Mouse (Mus musculus) embryonic facial prominence, embryonic 15.5 days (tissue): ENCODE data around the gene Fancc. TPM values are rescaled to one million over a fixed set of nuclear protein-coding genes. Genes with fewer than 3 reads are reported as not detected.

Experiments used
- ATAC-seq: fragments of 200-750 bp; cut with Nextera tagmentation; 2 replicates; pipeline ENCODE4 v1.8.0; 2017; ENCODE audit warnings: low read depth, moderate TSS enrichment; ENCODE audit not compliant: insufficient number of reproducible peaks, low FRiP score, low TSS enrichment
- H3K27ac ChIP-seq: fragments of 300-500 bp; sonication (generic); replicated peaks from 2 replicates; pipeline ENCODE4 v1.5.1; 2015; ENCODE audit warnings: mild to moderate bottlenecking, inconsistent platforms
- H3K27me3 ChIP-seq: fragments of 300-500 bp; sonication (generic); 2 replicates; pipeline ENCODE4 v1.6.1; 2015; ENCODE audit warnings: inconsistent platforms
- H3K36me3 ChIP-seq: fragments of 300-500 bp; sonication (generic); 2 replicates; pipeline ENCODE4 v1.6.1; 2015; ENCODE audit warnings: mild to moderate bottlenecking, inconsistent platforms
- H3K4me1 ChIP-seq: fragments of 300-500 bp; sonication (generic); 2 replicates; pipeline ENCODE4 v1.6.1; 2015; ENCODE audit warnings: inconsistent platforms
- H3K4me2 ChIP-seq: fragments of 300-500 bp; sonication (generic); replicated peaks from 2 replicates; pipeline ENCODE4 v1.6.1; 2015; ENCODE audit warnings: mild to moderate bottlenecking, inconsistent platforms
- H3K4me3 ChIP-seq: fragments of 300-500 bp; sonication (generic); replicated peaks from 2 replicates; pipeline ENCODE4 v1.5.1; 2015; ENCODE audit warnings: mild to moderate bottlenecking, inconsistent platforms
- H3K9ac ChIP-seq: fragments of 300-500 bp; sonication (generic); 2 replicates; pipeline ENCODE4 v1.6.1; 2015; ENCODE audit warnings: inconsistent platforms
- H3K9me3 ChIP-seq: fragments of 300-500 bp; sonication (generic); replicated peaks from 2 replicates; pipeline ENCODE4 v1.6.1; 2016; ENCODE audit warnings: inconsistent platforms
- WGBS: fragments of 180-500 bp; shearing (Covaris S2); methylation state at CpG from one replicate; pipeline ENCODE4 v1.1.7; 2015; 5-methylcytosine and 5-hydroxymethylcytosine counted together
- polyA plus RNA-seq: library from polyadenylated mRNA; unstranded; fragments of >200 nt; fragmentation: Nextera tagmentation; extraction: Ambion mirVana; gene quantifications from 2 replicates; pipeline ENCODE4 v1.2.1, GENCODE M21; 2015

The Fancc gene
- polyA plus RNA-seq, 1 experiment from 2014 or later: 22.9 TPM

DNA sequence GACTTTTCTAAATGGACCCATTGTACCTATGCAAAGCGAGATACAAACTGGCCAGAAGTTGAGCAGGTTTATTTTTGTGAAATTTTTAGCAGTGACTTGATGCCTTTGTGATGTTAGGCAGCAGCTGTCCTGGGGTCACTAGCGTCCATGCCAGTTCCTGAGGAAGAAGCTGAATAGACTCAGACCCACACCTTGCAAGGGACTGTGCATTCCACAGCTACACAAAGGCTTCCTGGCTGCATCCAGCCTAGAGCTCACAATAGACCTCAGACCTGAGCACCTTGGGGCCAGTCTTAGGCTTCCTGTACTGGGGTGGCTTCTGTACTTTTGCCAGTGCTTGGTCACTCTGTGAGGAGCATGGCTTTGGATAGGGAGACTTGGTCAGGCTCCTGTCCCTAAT is 223.2 kb downstream of the Fancc start:
- Histone ChIP-seq H3K9ac (peak overlapping the region; percentile 58), H3K27me3 (no peaks in the 10 kb centered on the region), H3K4me1 (peaks cover 52% of the 10 kb centered on the region), H3K27ac (peak overlapping the region; percentile 88), H3K4me2 (peak overlapping the region; percentile 60), H3K9me3 (no peaks in the 10 kb centered on the region), H3K4me3 (peak overlapping the region; percentile 56), H3K36me3 (no peaks in the 10 kb centered on the region)
- 22% methylated on average over 2 of the region's 2 CpGs for WGBS
- no peak for ATAC-seq

DNA sequence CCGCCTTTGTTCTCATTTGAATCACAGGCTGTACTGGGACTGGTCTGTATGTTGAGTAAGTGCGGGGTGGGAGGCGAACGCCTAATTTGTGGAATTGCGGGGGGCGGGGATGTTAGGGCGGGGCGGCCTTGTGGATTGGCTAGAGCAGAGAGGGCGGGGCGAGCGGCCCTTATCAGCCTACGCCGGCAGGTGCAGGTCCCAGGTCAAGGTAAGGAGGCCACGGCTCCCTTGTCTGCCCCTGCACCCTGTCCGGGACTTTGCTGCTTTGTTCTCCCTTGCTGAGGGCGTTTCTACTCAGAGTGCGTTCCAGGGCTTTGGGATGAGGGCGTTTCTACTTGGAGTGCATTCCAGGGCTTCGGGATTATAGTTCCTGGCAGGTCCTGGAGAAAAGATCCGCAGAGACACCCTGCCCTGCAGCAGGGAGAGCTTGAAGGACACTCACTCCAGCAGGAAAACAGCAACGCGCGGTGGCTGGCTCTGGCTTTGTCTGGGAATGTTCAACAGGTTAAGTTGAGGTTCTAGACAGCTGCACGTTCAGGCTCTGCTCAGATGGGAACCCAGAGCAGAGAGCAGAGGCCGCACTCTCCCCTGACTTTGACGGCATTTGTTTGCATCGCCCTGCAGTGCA is 224.4 kb downstream of the Fancc start:
- peaks cover 48% of the 10 kb centered on the region for H3K4me1 ChIP-seq
- 2% methylated on average over 27 of the region's 27 CpGs for WGBS
- H3K27me3 ChIP-seq: no peaks in the 10 kb centered on the region
- H3K27ac ChIP-seq: peak overlapping the region; percentile 90
- no peaks in the 10 kb centered on the region for H3K36me3 ChIP-seq
- ATAC-seq: peak; percentile 90
- H3K9me3 ChIP-seq: no peaks in the 10 kb centered on the region
- peak overlapping the region; percentile 60 for H3K4me2 ChIP-seq
- H3K4me3 ChIP-seq: peak overlapping the region; percentile 56
- H3K9ac ChIP-seq: peak overlapping the region; percentile 31

DNA sequence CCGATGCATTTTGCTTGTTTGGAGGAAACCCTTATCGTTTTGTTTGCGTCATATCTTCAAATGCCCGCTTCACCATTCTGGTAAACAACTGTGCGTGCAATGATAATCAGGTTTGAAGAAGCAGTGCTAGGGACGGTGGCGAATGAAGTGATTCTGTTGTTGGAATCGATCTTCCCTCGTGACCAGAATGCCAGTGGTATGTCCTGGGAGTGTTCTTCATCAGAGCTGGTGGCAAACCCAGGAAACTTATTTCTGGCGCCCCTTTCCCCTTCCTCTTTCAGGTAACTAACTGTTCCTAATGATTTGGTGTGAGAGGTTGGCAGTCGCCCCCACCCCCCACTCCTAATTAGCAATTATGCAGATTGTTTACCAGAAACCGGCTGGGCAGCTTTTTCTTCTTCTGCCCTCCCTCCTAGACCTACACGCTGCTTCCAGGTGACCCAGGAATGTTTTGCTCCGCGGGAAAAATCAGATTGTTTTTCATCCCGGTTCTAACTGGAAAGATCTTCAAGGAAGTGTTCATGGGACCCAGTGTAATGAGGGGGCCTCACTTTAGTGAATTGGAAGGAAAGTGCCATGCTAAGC is 225.0 kb downstream of the Fancc start:
- peak overlapping the region; percentile 56 for H3K4me3 ChIP-seq
- no peaks in the 10 kb centered on the region for H3K9me3 ChIP-seq
- no peaks in the 10 kb centered on the region for H3K27me3 ChIP-seq
- 10% methylated on average over 16 of the region's 16 CpGs for WGBS
- peaks cover 48% of the 10 kb centered on the region for H3K4me1 ChIP-seq
- H3K36me3 ChIP-seq: no peaks in the 10 kb centered on the region
- peak overlapping the region; percentile 90 for H3K27ac ChIP-seq
- no peak for ATAC-seq
- peak overlapping the region; percentile 60 for H3K4me2 ChIP-seq
- peak overlapping the region; percentile 4; the same call in 1 of the 2 replicates for H3K9ac ChIP-seq

DNA sequence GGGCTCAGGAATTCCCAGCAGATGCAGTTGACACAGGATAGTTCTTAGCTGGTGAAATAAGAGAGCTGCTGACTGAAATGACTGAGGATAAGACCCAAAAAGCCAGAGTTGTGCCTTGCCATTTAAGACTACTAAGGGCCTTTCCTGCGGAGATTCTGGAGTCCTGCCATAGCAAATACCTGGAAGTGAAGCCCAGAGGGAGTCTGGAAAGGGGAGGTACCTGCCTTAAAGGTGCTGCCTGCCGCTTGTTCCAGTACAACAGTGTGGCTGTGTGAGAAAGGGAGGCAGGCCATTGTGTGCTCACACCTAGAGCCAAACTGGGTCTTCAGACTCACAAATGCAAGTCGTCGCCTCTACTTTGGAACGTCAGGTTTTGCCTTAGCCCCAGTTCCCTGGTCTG is 226.9 kb downstream of the Fancc start:
- Histone ChIP-seq H3K36me3 (no peaks in the 10 kb centered on the region), H3K27me3 (no peaks in the 10 kb centered on the region), H3K9me3 (no peaks in the 10 kb centered on the region), H3K4me2 (peak overlapping the region; percentile 35), H3K4me1 (peaks cover 61% of the 10 kb centered on the region), H3K4me3 (peak overlapping the region; percentile 14), H3K9ac (no peak overlapping the region), H3K27ac (peak overlapping the region; percentile 31)
- WGBS: 40% methylated on average over 5 of the region's 5 CpGs
- no peak for ATAC-seq

DNA sequence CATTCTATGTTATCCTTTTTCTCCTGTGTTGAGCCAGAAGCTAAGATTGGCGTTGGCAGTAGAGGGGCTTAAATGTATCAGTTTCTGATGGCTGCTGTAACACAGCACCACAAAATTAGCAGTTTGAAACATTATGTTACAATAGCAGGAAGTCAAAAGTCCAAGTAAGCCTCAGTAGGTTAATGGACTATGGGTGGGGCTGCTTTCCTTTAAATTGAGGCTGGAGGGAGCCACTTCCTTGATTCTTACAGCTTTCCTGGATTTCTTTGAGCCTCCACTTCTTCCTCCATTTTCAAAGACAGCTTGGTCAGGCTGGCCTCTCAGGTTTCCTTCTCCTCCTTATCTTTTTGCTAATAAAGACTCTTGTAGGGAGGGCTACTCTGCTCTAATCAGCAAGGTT is 228.3 kb downstream of the Fancc start:
- no peaks in the 10 kb centered on the region for H3K9me3 ChIP-seq
- H3K4me3 ChIP-seq: no peak overlapping the region
- peaks cover 65% of the 10 kb centered on the region for H3K4me1 ChIP-seq
- peaks cover 3% of the 10 kb centered on the region; the same call in 1 of the 2 replicates for H3K36me3 ChIP-seq
- WGBS: 41% methylated on average over 1 of the region's 1 CpGs
- no peak overlapping the region for H3K4me2 ChIP-seq
- H3K27ac ChIP-seq: peak overlapping the region; percentile 74
- no peak overlapping the region for H3K9ac ChIP-seq
- no peaks in the 10 kb centered on the region for H3K27me3 ChIP-seq
- no peak for ATAC-seq

DNA sequence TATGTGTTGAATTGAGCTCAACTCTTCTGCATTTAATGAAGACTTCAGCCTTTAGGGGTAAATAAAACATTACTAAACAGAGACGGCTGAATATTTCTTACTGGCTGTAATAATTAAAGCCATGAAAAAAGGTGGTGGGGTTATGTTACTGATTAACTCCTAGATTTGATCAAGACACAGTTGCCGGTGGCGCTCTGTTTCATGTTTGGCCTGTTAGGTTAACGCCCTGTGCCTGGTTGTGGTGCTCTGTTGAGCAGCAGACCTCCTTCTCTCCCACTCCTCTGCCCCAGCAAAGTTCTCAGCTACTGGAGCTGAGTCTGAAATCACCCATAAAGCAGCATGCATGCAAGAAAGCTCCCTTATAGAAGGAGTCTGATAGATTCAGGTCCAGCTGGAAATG is 228.7 kb downstream of the Fancc start:
- Histone ChIP-seq H3K9ac (no peak overlapping the region), H3K4me1 (peaks cover 69% of the 10 kb centered on the region), H3K4me2 (no peak overlapping the region), H3K27me3 (no peaks in the 10 kb centered on the region), H3K27ac (peak overlapping the region; percentile 74), H3K36me3 (peaks cover 8% of the 10 kb centered on the region; the same call in 1 of the 2 replicates), H3K4me3 (no peak overlapping the region), H3K9me3 (no peaks in the 10 kb centered on the region)
- WGBS: 37% methylated on average over 4 of the region's 4 CpGs
- no peak for ATAC-seq

DNA sequence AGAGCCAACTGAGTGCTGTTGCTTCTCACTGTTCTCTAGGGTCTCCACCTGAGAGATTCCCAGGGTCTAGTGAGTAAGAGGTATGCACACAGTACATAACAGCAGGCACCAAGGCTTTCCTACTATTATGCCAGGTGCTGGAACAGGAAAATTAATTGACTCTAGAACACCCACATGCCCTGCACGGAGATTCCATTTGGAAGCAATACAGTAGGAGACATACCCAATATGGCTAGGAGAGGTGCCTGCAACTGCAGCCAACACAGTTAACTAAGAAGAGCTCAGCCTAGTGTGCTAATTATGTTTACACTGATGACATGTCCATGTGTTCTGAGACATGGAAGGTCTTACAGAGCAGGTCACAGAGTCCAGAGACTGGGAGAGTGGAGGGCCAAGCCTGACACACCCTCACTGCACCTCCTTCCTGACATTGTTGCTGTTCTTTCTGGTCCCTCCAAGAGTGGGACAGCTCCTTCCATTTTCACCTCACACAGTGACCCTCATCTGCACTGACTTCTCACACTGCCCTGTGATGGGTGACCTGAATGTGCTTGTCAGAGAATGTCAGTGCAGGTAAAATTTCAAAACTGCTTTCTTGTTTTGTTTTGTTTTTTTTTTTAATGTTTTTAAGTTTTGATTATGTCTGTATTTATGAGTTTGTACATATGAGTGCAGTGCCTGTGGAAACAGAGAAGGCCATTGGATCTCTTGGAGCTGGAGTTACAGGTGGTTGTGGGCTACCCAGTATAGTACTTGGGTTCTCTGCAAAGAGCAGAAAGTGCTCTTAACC is 234.7 kb downstream of the Fancc start:
- ATAC-seq: no peak
- Histone ChIP-seq H3K36me3 (peaks cover 14% of the 10 kb centered on the region; the same call in 1 of the 2 replicates), H3K9me3 (no peaks in the 10 kb centered on the region), H3K27ac (peak overlapping the region; percentile 90), H3K4me1 (peaks cover 82% of the 10 kb centered on the region), H3K4me3 (no peak overlapping the region), H3K4me2 (no peak overlapping the region), H3K27me3 (no peaks in the 10 kb centered on the region), H3K9ac (no peak overlapping the region)
- WGBS: 65% methylated on average over 1 of the region's 1 CpGs

DNA sequence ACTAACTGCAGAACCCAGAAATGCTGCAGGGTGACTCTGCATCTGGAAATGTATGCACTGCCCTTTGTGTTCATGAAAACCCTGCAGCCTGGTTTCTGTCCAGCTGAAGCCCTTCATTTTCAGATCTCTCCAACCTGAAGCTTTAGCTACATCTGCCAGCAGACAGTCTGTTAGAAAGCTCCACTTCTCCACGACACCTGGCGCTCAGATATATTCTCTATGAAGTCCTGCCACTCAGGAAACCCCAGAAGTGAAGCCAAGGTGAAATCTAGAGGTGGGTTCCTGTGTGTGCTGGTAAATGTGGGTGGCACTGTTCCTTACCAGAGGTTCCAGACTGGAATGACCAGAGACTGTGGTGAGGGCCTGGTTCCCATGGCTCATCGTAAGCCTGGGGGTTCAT is 235.4 kb downstream of the Fancc start:
- Histone ChIP-seq H3K27me3 (no peaks in the 10 kb centered on the region), H3K27ac (peak overlapping the region; percentile 90), H3K4me3 (no peak overlapping the region), H3K4me1 (peaks cover 78% of the 10 kb centered on the region), H3K36me3 (peaks cover 21% of the 10 kb centered on the region; the same call in 1 of the 2 replicates), H3K4me2 (no peak overlapping the region), H3K9ac (no peak overlapping the region), H3K9me3 (no peaks in the 10 kb centered on the region)
- no peak for ATAC-seq
- 72% methylated on average over 3 of the region's 3 CpGs for WGBS

DNA sequence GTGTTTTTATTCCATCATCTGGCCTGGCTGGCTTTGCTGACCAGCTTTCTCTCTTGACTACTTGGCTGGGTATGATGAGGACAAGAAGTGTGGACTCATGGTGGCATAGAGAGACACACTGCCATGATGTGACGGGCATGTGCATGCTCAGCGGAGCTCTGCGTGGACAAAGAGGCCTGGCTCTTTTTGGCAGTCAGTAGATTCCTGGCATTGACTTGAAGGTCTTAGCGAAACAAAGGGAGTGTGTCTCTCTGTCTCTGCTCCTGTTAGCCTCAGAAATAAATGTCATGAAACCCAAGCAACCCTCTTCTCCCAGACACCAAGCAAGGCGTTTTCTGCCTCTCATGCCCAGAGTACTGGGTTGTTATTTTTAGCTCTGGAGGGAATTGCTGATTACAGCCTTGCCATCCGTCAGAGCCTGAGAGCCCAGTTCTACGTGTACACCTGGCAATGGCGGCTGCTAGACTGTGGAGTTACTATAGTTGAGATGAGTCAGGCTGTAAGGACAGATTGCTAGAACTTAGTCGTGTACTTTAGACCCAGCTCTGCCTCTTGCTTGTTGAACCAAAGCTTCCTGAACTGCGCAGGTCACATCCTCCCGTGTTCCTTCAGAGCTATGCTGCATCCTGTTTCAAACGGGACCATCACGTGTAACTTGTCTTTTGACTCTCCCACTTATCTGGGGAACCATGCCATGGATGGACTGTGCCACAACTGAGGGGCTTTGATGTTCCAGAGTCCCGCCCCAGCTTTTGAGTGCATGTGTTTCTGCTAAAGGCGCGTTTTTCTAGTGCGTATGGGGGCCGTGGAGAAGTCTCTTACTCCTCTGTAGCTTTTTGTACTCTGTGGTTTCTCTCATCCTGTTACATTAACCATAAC is 236.1 kb downstream of the Fancc start:
- Histone ChIP-seq H3K9ac (no peak overlapping the region), H3K9me3 (no peaks in the 10 kb centered on the region), H3K27me3 (no peaks in the 10 kb centered on the region), H3K4me3 (no peak overlapping the region), H3K4me2 (peak overlapping the region; percentile 27), H3K36me3 (peaks cover 22% of the 10 kb centered on the region; the same call in 1 of the 2 replicates), H3K27ac (peak overlapping the region; percentile 90), H3K4me1 (peaks cover 76% of the 10 kb centered on the region)
- ATAC-seq: peak; percentile 39; the same call in 1 of the 2 replicates
- WGBS: 26% methylated on average over 18 of the region's 18 CpGs

DNA sequence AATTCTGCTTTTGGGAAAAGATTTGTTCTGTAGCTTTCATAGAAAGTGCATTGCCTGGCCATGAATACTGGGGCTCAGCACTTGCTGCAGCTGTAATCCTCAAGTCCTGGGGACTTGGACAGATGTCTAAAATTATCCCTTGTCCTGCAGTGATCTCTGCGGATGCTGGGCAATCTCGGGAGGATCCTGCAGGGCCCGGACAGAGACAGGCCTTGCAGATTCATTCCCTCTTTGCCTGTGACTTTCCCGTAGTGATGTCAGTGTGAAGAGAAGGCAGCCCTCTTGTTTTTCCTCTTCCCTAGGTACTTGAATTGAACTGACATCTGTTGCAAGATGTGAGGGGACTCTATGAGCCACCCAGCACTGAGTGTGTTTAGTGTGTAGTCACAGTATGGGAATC is 236.9 kb downstream of the Fancc start:
- Histone ChIP-seq H3K27me3 (no peaks in the 10 kb centered on the region), H3K4me3 (no peak overlapping the region), H3K9ac (no peak overlapping the region), H3K4me2 (no peak overlapping the region), H3K27ac (peak overlapping the region; percentile 90), H3K4me1 (peaks cover 79% of the 10 kb centered on the region), H3K9me3 (no peaks in the 10 kb centered on the region), H3K36me3 (peaks cover 25% of the 10 kb centered on the region; the same call in 1 of the 2 replicates)
- ATAC-seq: no peak
- WGBS: 13% methylated on average over 4 of the region's 4 CpGs
